Mouse (Mus musculus) cerebellum, adult 2 months (tissue): Measurements from ENCODE around the gene Tas2r143.

Experiments
- CTCF ChIP-seq: fragments of 200-500 bp; IDR thresholded peaks from 2 replicates; pipeline ENCODE4 v1.5.1; 2011; ENCODE audit warnings: low read depth, mild to moderate bottlenecking, control low read depth, low read length, moderate library complexity, borderline replicate concordance; ENCODE audit not compliant: insufficient read depth
- POLR2A ChIP-seq: fragments of 200-500 bp; IDR thresholded peaks from 2 replicates; pipeline ENCODE4 v1.6.1; 2011; ENCODE audit warnings: low read length, control low read depth, borderline replicate concordance; ENCODE audit not compliant: insufficient read depth

- TF ChIP-seq CTCF (no peak), POLR2A (no peak)
These were observed 5.1 kb downstream of the Tas2r143 start, which contains the start of gene Tas2r135 for GRCm38 (mm10) chr6:42405134-42405533.
